Mouse (Mus musculus) heart, postnatal 0 days (tissue): ENCODE measurements around the gene Lap3. TPM values are rescaled to one million over a fixed set of nuclear protein-coding genes. Genes with fewer than 3 reads are reported as not detected.

Source experiments
- ATAC-seq: fragments of 200-750 bp; cut with Nextera tagmentation; 2 replicates; pipeline ENCODE4 v1.8.0; 2017; ENCODE audit warnings: low read depth, moderate number of reproducible peaks, moderate library complexity; ENCODE audit not compliant: insufficient read depth
- DNase-seq: peaks from one replicate; pipeline ENCODE4 v3.0.0-alpha.2; 2016; ENCODE audit warnings: low spot score
- H3K27ac ChIP-seq: fragments of 300-500 bp; sonication (generic); 2 replicates; pipeline ENCODE4 v1.5.1; 2014; ENCODE audit warnings: low read depth, mild to moderate bottlenecking
- H3K27me3 ChIP-seq: fragments of 300-500 bp; sonication (generic); 2 replicates; pipeline ENCODE4 v1.6.1; 2014; ENCODE audit warnings: low read length, mixed read lengths; ENCODE audit not compliant: control insufficient read depth, insufficient read depth
- H3K36me3 ChIP-seq: fragments of 300-500 bp; sonication (generic); replicated peaks from 2 replicates; pipeline ENCODE4 v1.6.1; 2014; ENCODE audit warnings: low read length, mixed read lengths; ENCODE audit not compliant: control insufficient read depth, insufficient read depth
- H3K4me1 ChIP-seq: fragments of 300-500 bp; sonication (generic); 2 replicates; pipeline ENCODE4 v1.6.1; 2014; ENCODE audit warnings: antibody characterized with exemption; ENCODE audit not compliant: control insufficient read depth, insufficient read depth
- H3K4me2 ChIP-seq: fragments of 300-500 bp; sonication (generic); 2 replicates; pipeline ENCODE4 v1.6.1; 2014; ENCODE audit warnings: low read depth, mild to moderate bottlenecking, low read length, moderate library complexity
- H3K4me3 ChIP-seq: fragments of 300-500 bp; sonication (generic); 2 replicates; pipeline ENCODE4 v1.5.1; 2014; ENCODE audit warnings: low read depth, low read length
- H3K9ac ChIP-seq: fragments of 300-500 bp; sonication (generic); replicated peaks from 2 replicates; pipeline ENCODE4 v1.6.1; 2014; ENCODE audit warnings: low read depth, low read length, mixed read lengths
- H3K9me3 ChIP-seq: fragments of 300-500 bp; sonication (generic); replicated peaks from 2 replicates; pipeline ENCODE4 v1.6.1; 2016; ENCODE audit warnings: low read length; ENCODE audit not compliant: control insufficient read depth
- CTCF ChIP-seq: IDR thresholded peaks from 2 replicates; pipeline ENCODE4 v1.5.1; 2016; ENCODE audit warnings: antibody characterized with exemption, control low read depth, low read depth
- EP300 ChIP-seq: IDR thresholded peaks from 2 replicates; pipeline ENCODE4 v1.6.1; 2016; ENCODE audit warnings: antibody characterized with exemption, low read depth
- WGBS: fragments of 180-500 bp; shearing (Covaris S2); extraction: QIAGEN DNeasy Blood & Tissue Kit; methylation state at CpG from one replicate; pipeline ENCODE4 v1.1.7; 2014; 5-methylcytosine and 5-hydroxymethylcytosine counted together
- polyA plus RNA-seq: library from polyadenylated mRNA; unstranded; fragments of >200 nt; fragmentation: Nextera tagmentation; extraction: Ambion mirVana; gene quantifications from 2 replicates; pipeline ENCODE4 v1.2.1, GENCODE M21; 2015
- total RNA-seq: library from RNA; depleted of rRNA; stranded (reverse); fragments of >200 nt; gene quantifications from 2 replicates; pipeline ENCODE4 v1.2.3, GENCODE M21; 2014; ENCODE audit warnings: low replicate concordance

Lap3 gene
- total and polyA plus RNA-seq, 2 experiments from 2014 or later, result 28.7 to 57.2 TPM

GRCm38 (mm10) chr5:45449831-45450716 is 43.1 kb upstream of the Lap3 start, which contains the start of gene Qdpr:
Gene Qdpr (minus strand): TSS chr5:45450236.
- Histone ChIP-seq H3K36me3 (peaks cover 11% of the 10 kb centered on the region; the same call in 1 of the 2 replicates), H3K4me2 (peak within 1 kb of the TSS; percentile 96), H3K4me1 (peaks cover 13% of the 10 kb centered on the region), H3K9me3 (no peaks in the 10 kb centered on the region), H3K4me3 (peak within 1 kb of the TSS; percentile 77), H3K27ac (peak within 1 kb of the TSS; percentile 87), H3K9ac (peak within 1 kb of the TSS; percentile 70), H3K27me3 (no peaks in the 10 kb centered on the region; the same call in 1 of the 2 replicates)
- DNase-seq (peak; percentile 98), ATAC-seq (peak; percentile 99)
- WGBS, result under 1% methylated on average over 61 of the region's 70 CpGs
- 0 out of 2 replicates have a peak, but pooled peaks have one; percentile 5 for TF ChIP-seq CTCF
- 0 out of 2 replicates have a peak, but pooled peaks have one; percentile 32 for TF ChIP-seq EP300

GRCm38 (mm10) chr5:45453451-45453850 is 39.7 kb upstream of the Lap3 start, which contains the start of gene Clrn2:
Gene Clrn2 (plus strand): TSS chr5:45453751.
- no peak for DNase-seq
- 64% methylated on average over 6 of the region's 6 CpGs for WGBS
- H3K27me3 ChIP-seq, result no peaks in the 10 kb centered on the region; the same call in 1 of the 2 replicates
- TF ChIP-seq EP300, result no peak
- no peak for TF ChIP-seq CTCF
- H3K9ac ChIP-seq, result no peak within 1 kb of the TSS
- H3K36me3 ChIP-seq, result no peaks in the 10 kb centered on the region
- H3K27ac ChIP-seq, result no peak within 1 kb of the TSS
- H3K4me2 ChIP-seq, result no peak within 1 kb of the TSS
- H3K4me3 ChIP-seq, result no peak within 1 kb of the TSS
- no peak for ATAC-seq
- H3K9me3 ChIP-seq, result no peaks in the 10 kb centered on the region
- H3K4me1 ChIP-seq, result peaks cover 9% of the 10 kb centered on the region

- TF ChIP-seq CTCF (no peak), EP300 (no peak)
- no peak overlapping the region for H3K27ac ChIP-seq
- H3K9ac ChIP-seq, result no peak overlapping the region
- no peaks in the 10 kb centered on the region for H3K36me3 ChIP-seq
- DNase-seq (no peak), ATAC-seq (no peak)
- no peak overlapping the region for H3K4me2 ChIP-seq
- no peak overlapping the region for H3K4me3 ChIP-seq
- 35% methylated on average over 9 of the region's 9 CpGs for WGBS
- no peaks in the 10 kb centered on the region for H3K9me3 ChIP-seq
- H3K4me1 ChIP-seq, result no peaks in the 10 kb centered on the region
- no peaks in the 10 kb centered on the region; the same call in 1 of the 2 replicates for H3K27me3 ChIP-seq
Measured at GRCm38 (mm10) chr5:45454456-45454855, 38.7 kb upstream of the Lap3 start.

- H3K9me3 ChIP-seq, result no peaks in the 10 kb centered on the region
- H3K4me3 ChIP-seq, result no peak overlapping the region
- H3K9ac ChIP-seq, result no peak overlapping the region
- H3K27me3 ChIP-seq, result no peaks in the 10 kb centered on the region
- H3K4me2 ChIP-seq, result no peak overlapping the region
- ATAC-seq (no peak), DNase-seq (no peak)
- H3K36me3 ChIP-seq, result no peaks in the 10 kb centered on the region
- H3K27ac ChIP-seq, result no peak overlapping the region
- 21% methylated on average over 7 of the region's 7 CpGs for WGBS
- TF ChIP-seq CTCF (no peak), EP300 (no peak)
- H3K4me1 ChIP-seq, result no peaks in the 10 kb centered on the region
Measured at GRCm38 (mm10) chr5:45472880-45473450, 20.2 kb upstream of the Lap3 start.

- no peak overlapping the region for H3K9ac ChIP-seq
- H3K9me3 ChIP-seq, result no peaks in the 10 kb centered on the region
- no peak overlapping the region for H3K27ac ChIP-seq
- no peaks in the 10 kb centered on the region for H3K4me1 ChIP-seq
- no peak overlapping the region for H3K4me3 ChIP-seq
- DNase-seq (no peak), ATAC-seq (no peak)
- TF ChIP-seq EP300 (no peak), CTCF (no peak)
- no peak overlapping the region for H3K4me2 ChIP-seq
- 82% methylated on average over 1 of the region's 1 CpGs for WGBS
- H3K27me3 ChIP-seq, result no peaks in the 10 kb centered on the region
- H3K36me3 ChIP-seq, result no peaks in the 10 kb centered on the region
Measured at GRCm38 (mm10) chr5:45473521-45473920, 19.7 kb upstream of the Lap3 start.
